Mouse (Mus musculus) left cerebral cortex, postnatal 14 days (tissue): ENCODE measurements around the gene Ltf. TPM values are rescaled to one million over a fixed set of nuclear protein-coding genes. Genes with fewer than 3 reads are reported as not detected.

Experiments used
- DNase-seq, 2 experiments: peaks; one replicate each; pipeline ENCODE4 v3.0.0; 2021 to 2022; ENCODE audit warnings: low spot score in 2 of 2, mixed read lengths in 1 of 2
- intact Hi-C: fragments of 180-260 bp; cut with DNase I; formaldehyde crosslinking; loops from one replicate; pipeline ENCODE4 v1.15.1; 2025
- total RNA-seq, 2 experiments: library from RNA; stranded (reverse); gene quantifications; 2 replicates each; pipeline ENCODE4 v1.2.3; 2021

The Ltf gene
- total RNA-seq, 2 experiments from 2014 or later: 1.0 TPM; not detected in 1

- no peak for DNase-seq
- intact Hi-C loops: no loop called here
Observed at GRCm38 (mm10) chr9:111012041-111012440, 7.0 kb upstream of the Ltf start.

- intact Hi-C loops: no loop called here
- DNase-seq: no peak
Observed at GRCm38 (mm10) chr9:111015658-111016057, 3.4 kb upstream of the Ltf start.

- no peak for DNase-seq
- intact Hi-C loops: no loop called here
Observed at GRCm38 (mm10) chr9:111026791-111027190, 7.7 kb downstream of the Ltf start.

- intact Hi-C loops: no loop called here
- no peak for DNase-seq
Observed at GRCm38 (mm10) chr9:111033717-111034116, 14.6 kb downstream of the Ltf start.

GRCm38 (mm10) chr9:111039966-111040365, 20.9 kb downstream of the Ltf start:
- no peak for DNase-seq
- intact Hi-C loops: no loop called here

- intact Hi-C loops: no loop called here
- no peak for DNase-seq
Observed at GRCm38 (mm10) chr9:111042266-111042665, 23.2 kb downstream of the Ltf start.

GRCm38 (mm10) chr9:111046222-111046621, 27.2 kb downstream of the Ltf start:
- intact Hi-C loops: no loop called here
- DNase-seq: no peak

GRCm38 (mm10) chr9:111047266-111047665, 28.2 kb downstream of the Ltf start:
- intact Hi-C loops: no loop called here
- DNase-seq: no peak

GRCm38 (mm10) chr9:111048452-111048851, 29.4 kb downstream of the Ltf start:
- intact Hi-C loops: no loop called here
- no peak for DNase-seq

GRCm38 (mm10) chr9:111054923-111055322, 35.9 kb downstream of the Ltf start:
- intact Hi-C loops: no loop called here
- DNase-seq: no peak

GRCm38 (mm10) chr9:111055800-111056518, 36.9 kb downstream of the Ltf start:
- intact Hi-C loops: no loop called here
- no peak for DNase-seq

GRCm38 (mm10) chr9:111056519-111056797, 37.4 kb downstream of the Ltf start:
- no peak for DNase-seq
- intact Hi-C loops: no loop called here

GRCm38 (mm10) chr9:111056798-111057543, 37.9 kb downstream of the Ltf start, which contains the start of gene Ccrl2:
Gene Ccrl2 (minus strand): TSS chr9:111057519.
- DNase-seq: no peak
- intact Hi-C loops: no loop called here

GRCm38 (mm10) chr9:111057544-111058370, 38.7 kb downstream of the Ltf start:
- DNase-seq: no peak
- intact Hi-C loops: no loop called here

GRCm38 (mm10) chr9:111058943-111059556, 40.0 kb downstream of the Ltf start:
- DNase-seq: no peak
- intact Hi-C loops: no loop called here

GRCm38 (mm10) chr9:111062840-111063239, 43.8 kb downstream of the Ltf start:
- no peak for DNase-seq
- intact Hi-C loops: no loop called here

GRCm38 (mm10) chr9:111067052-111067451, 48.0 kb downstream of the Ltf start:
- DNase-seq: no peak
- intact Hi-C loops: no loop called here

GRCm38 (mm10) chr9:111070546-111070961, 51.5 kb downstream of the Ltf start:
- peak in 1 of 2 experiments; percentile 37 for DNase-seq
- intact Hi-C loops: no loop called here

- DNase-seq: peak; percentile 34 to 58
- intact Hi-C loops: loop anchor here (1.0 kb wide), 1 partner anchor 75 kb away; no protein-coding TSS in a partner anchor
Observed at GRCm38 (mm10) chr9:111072175-111072574, 53.1 kb downstream of the Ltf start.

- intact Hi-C loops: loop anchor here (1.0 kb wide), 1 partner anchor 76 kb away; no protein-coding TSS in a partner anchor
- no peak for DNase-seq
Observed at GRCm38 (mm10) chr9:111072971-111073370, 53.9 kb downstream of the Ltf start.
